Mouse (Mus musculus): ENCODE results near the gene Mgea5. TPM values are rescaled to one million over a fixed set of nuclear protein-coding genes. Genes with fewer than 3 reads are reported as not detected.

The Mgea5 gene
- polyA plus RNA-seq, 1 experiment: 12.1 TPM

DNA sequence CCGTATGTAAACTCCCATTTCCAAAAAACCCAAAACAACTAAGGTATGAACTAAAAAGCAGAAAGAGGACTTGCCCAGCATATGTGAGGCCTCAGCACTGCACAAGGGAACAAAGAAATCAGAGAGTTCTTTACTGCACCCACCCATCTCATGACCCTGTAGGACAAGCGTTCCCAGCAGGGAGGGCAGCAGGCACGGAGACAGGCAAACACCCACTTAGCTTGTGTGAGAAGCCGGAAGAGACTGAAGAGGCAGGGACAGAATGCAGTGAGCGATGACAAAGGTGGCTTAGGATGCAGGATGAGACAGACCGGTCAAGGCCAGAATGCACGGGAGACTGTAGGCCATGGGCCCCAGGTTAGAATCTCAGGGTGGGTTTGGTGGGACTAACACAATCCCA is 52.0 kb downstream of the Mgea5 start:
- Histone ChIP-seq H3K36me3 (ENCODE audit: control insufficient read depth, insufficient read depth) (no peaks in the 10 kb centered on the region), H3ac (ENCODE audit: control insufficient read depth, insufficient read length, low read depth) (no peak overlapping the region), H3K4me3 (ENCODE audit: insufficient read depth, poor library complexity, severe bottlenecking) (no peak overlapping the region), H3K79me3 (ENCODE audit: low read depth) (no peaks in the 10 kb centered on the region), H3K79me2 (ENCODE audit: control insufficient read depth, insufficient read depth) (no peaks in the 10 kb centered on the region), H3K27me3 (ENCODE audit: control insufficient read depth, insufficient read depth, insufficient read length) (peaks cover 57% of the 10 kb centered on the region)
- TF ChIP-seq MYOD1 (IDR thresholded peaks at IDR 0.05; ENCODE audit: control insufficient read depth, insufficient read length, low read depth) (no peak), MYOG (IDR thresholded peaks at IDR 0.05; ENCODE audit: control insufficient read depth, extremely low read depth, insufficient read length) (no peak), CTCF (IDR thresholded peaks at IDR 0.05; ENCODE audit: control insufficient read depth, insufficient read depth, insufficient read length) (no peak), CEBPB (IDR thresholded peaks at IDR 0.05; ENCODE audit: low read depth) (no peak), MAX (IDR thresholded peaks at IDR 0.05) (no peak), FOSL1 (IDR thresholded peaks at IDR 0.05; ENCODE audit: insufficient read depth, low read length, poor library complexity, severe bottlenecking) (no peak), USF1 (IDR thresholded peaks at IDR 0.05; ENCODE audit: low read depth) (no peak)

DNA sequence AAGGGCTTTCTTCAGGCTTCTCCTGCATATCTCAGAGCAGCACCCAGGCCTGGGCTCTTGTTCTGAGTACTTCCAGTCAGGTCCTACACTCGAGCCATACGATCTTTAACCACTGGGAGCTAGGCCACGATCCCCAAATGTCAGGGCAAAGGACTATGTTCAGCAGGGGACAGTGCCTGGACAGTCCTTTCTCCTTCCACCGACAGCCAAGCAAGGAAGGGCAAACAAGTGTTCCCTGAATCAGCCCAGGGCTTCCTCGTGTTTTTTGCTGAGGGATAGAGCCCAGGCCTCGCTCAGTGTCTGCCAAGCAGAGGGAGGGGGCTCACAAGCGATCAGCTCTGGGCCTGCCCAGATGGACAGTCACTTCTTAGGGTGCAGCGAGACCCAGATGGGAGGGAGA is 53.6 kb downstream of the Mgea5 start:
- H3K4me3 ChIP-seq (ENCODE audit: insufficient read depth, poor library complexity, severe bottlenecking): no peak overlapping the region
- H3K27me3 ChIP-seq (ENCODE audit: control insufficient read depth, insufficient read depth, insufficient read length): peaks cover 68% of the 10 kb centered on the region

DNA sequence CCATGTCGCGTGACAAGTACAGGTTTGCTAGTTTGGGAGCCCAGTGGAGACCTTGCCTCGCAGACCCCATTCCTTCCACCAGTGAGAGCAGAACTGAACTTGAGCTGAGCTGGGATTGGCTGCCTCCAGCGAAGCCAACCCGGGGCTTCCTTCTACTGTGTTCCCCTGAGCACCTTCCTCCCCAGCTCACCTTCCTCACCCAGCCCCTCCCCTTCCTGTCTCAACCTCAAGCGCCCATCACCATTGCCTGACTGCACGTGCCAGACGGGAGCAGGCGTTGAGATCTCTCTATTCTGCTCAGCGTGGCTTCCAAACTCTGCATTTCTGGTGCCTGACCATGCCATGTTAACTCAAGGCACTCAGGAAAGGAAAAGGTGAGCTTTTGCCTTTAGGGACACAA is 56.4 kb downstream of the Mgea5 start:
- no peaks in the 10 kb centered on the region for H3K36me3 ChIP-seq (ENCODE audit: control insufficient read depth, insufficient read depth)
- no peak overlapping the region for H3ac ChIP-seq (ENCODE audit: control insufficient read depth, insufficient read length, low read depth)
- H3K4me3 ChIP-seq (ENCODE audit: insufficient read depth, poor library complexity, severe bottlenecking): no peak overlapping the region
- no peaks in the 10 kb centered on the region for H3K79me3 ChIP-seq (ENCODE audit: low read depth)
- no peaks in the 10 kb centered on the region for H3K79me2 ChIP-seq (ENCODE audit: control insufficient read depth, insufficient read depth)
- no peak for TF ChIP-seq USF1 (IDR thresholded peaks at IDR 0.05; ENCODE audit: low read depth)
- TF ChIP-seq MAX (IDR thresholded peaks at IDR 0.05): no peak
- no peak for TF ChIP-seq CEBPB (IDR thresholded peaks at IDR 0.05; ENCODE audit: low read depth)
- no peak for TF ChIP-seq MYOG (IDR thresholded peaks at IDR 0.05; ENCODE audit: control insufficient read depth, extremely low read depth, insufficient read length)
- no peak for TF ChIP-seq CTCF (IDR thresholded peaks at IDR 0.05; ENCODE audit: control insufficient read depth, insufficient read depth, insufficient read length)
- TF ChIP-seq MYOD1 (IDR thresholded peaks at IDR 0.05; ENCODE audit: control insufficient read depth, insufficient read length, low read depth): no peak
- TF ChIP-seq FOSL1 (IDR thresholded peaks at IDR 0.05; ENCODE audit: insufficient read depth, low read length, poor library complexity, severe bottlenecking): no peak
- peaks cover 49% of the 10 kb centered on the region for H3K27me3 ChIP-seq (ENCODE audit: control insufficient read depth, insufficient read depth, insufficient read length)

More for the DNA sequence above, 53.6 kb downstream of the Mgea5 start:
- no peaks in the 10 kb centered on the region for H3K79me2 ChIP-seq (ENCODE audit: control insufficient read depth, insufficient read depth)
- TF ChIP-seq MYOG (IDR thresholded peaks at IDR 0.05; ENCODE audit: control insufficient read depth, extremely low read depth, insufficient read length) (no peak), USF1 (IDR thresholded peaks at IDR 0.05; ENCODE audit: low read depth) (no peak), CTCF (IDR thresholded peaks at IDR 0.05; ENCODE audit: control insufficient read depth, insufficient read depth, insufficient read length) (no peak), MYOD1 (IDR thresholded peaks at IDR 0.05; ENCODE audit: control insufficient read depth, insufficient read length, low read depth) (no peak), MAX (IDR thresholded peaks at IDR 0.05) (no peak), FOSL1 (IDR thresholded peaks at IDR 0.05; ENCODE audit: insufficient read depth, low read length, poor library complexity, severe bottlenecking) (no peak), CEBPB (IDR thresholded peaks at IDR 0.05; ENCODE audit: low read depth) (no peak)
- H3K36me3 ChIP-seq (ENCODE audit: control insufficient read depth, insufficient read depth): no peaks in the 10 kb centered on the region
- no peak overlapping the region for H3ac ChIP-seq (ENCODE audit: control insufficient read depth, insufficient read length, low read depth)
- H3K79me3 ChIP-seq (ENCODE audit: low read depth): no peaks in the 10 kb centered on the region

DNA sequence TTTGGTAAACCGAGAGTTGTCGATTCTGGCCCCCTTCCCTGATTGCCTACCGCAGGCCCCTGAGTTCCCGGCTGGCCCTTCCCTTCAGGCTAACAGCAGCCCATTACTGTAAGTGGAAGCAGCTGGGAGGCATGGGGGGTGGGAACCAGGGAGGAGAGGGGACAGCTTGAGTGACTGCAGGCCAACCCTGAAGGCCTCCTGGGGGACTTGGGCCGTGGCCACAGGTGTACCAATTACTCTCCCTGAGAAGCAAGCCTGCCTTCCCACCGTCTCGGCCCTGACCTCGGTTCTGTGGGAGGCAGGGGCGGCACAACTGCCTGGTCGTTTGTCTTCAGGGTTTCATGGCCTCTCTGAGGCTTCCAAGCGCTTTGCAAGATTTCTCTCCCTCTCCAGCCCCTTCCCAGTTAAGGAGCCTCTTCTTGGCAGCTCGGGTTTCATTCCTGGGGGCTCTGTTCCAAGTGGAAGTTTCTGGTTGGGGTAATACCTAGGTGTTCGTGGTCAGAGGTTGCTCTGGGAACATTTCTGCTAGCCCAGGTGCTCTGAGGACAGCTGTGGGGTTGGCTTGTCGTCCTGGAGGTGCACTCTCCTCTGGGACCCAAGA is 57.9 kb downstream of the Mgea5 start:
- Histone ChIP-seq H3ac (ENCODE audit: control insufficient read depth, insufficient read length, low read depth) (no peak overlapping the region), H3K79me3 (ENCODE audit: low read depth) (no peaks in the 10 kb centered on the region), H3K79me2 (ENCODE audit: control insufficient read depth, insufficient read depth) (no peaks in the 10 kb centered on the region), H3K27me3 (ENCODE audit: control insufficient read depth, insufficient read depth, insufficient read length) (peaks cover 37% of the 10 kb centered on the region), H3K36me3 (ENCODE audit: control insufficient read depth, insufficient read depth) (no peaks in the 10 kb centered on the region), H3K4me3 (ENCODE audit: insufficient read depth, poor library complexity, severe bottlenecking) (no peak overlapping the region)
- TF ChIP-seq CTCF (IDR thresholded peaks at IDR 0.05; ENCODE audit: control insufficient read depth, insufficient read depth, insufficient read length) (no peak), MYOD1 (IDR thresholded peaks at IDR 0.05; ENCODE audit: control insufficient read depth, insufficient read length, low read depth) (no peak), MAX (IDR thresholded peaks at IDR 0.05) (no peak), FOSL1 (IDR thresholded peaks at IDR 0.05; ENCODE audit: insufficient read depth, low read length, poor library complexity, severe bottlenecking) (no peak), MYOG (IDR thresholded peaks at IDR 0.05; ENCODE audit: control insufficient read depth, extremely low read depth, insufficient read length) (no peak), CEBPB (IDR thresholded peaks at IDR 0.05; ENCODE audit: low read depth) (no peak), USF1 (IDR thresholded peaks at IDR 0.05; ENCODE audit: low read depth) (no peak)

DNA sequence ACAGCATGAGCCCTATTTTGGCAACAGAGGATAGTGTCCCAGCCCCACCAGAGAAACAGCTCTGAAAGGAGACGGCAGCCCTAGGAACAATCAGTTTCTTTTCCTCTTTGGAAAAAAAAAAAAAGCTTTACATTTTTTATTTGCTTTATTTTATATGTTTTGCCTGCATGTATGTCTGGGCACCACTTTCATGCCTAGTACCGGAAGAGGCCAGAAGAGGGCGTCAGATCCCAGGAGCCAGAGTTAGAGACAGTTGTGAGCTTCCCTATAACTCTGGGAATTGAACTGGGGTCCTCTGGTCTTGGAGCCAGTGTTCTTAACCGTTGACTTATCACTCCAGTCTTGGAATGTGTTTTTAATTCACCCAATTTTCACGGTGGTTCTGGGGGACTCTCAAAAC is 61.4 kb downstream of the Mgea5 start:
- peaks cover 17% of the 10 kb centered on the region for H3K27me3 ChIP-seq (ENCODE audit: control insufficient read depth, insufficient read depth, insufficient read length)
- no peak overlapping the region for H3ac ChIP-seq (ENCODE audit: control insufficient read depth, insufficient read length, low read depth)
- no peak for TF ChIP-seq MYOD1 (IDR thresholded peaks at IDR 0.05; ENCODE audit: control insufficient read depth, insufficient read length, low read depth)
- TF ChIP-seq MYOG (IDR thresholded peaks at IDR 0.05; ENCODE audit: control insufficient read depth, extremely low read depth, insufficient read length): no peak
- no peak for TF ChIP-seq CEBPB (IDR thresholded peaks at IDR 0.05; ENCODE audit: low read depth)
- TF ChIP-seq USF1 (IDR thresholded peaks at IDR 0.05; ENCODE audit: low read depth): no peak
- no peak for TF ChIP-seq MAX (IDR thresholded peaks at IDR 0.05)
- no peak for TF ChIP-seq CTCF (IDR thresholded peaks at IDR 0.05; ENCODE audit: control insufficient read depth, insufficient read depth, insufficient read length)
- no peak for TF ChIP-seq FOSL1 (IDR thresholded peaks at IDR 0.05; ENCODE audit: insufficient read depth, low read length, poor library complexity, severe bottlenecking)
- no peak overlapping the region for H3K4me3 ChIP-seq (ENCODE audit: insufficient read depth, poor library complexity, severe bottlenecking)
- H3K79me2 ChIP-seq (ENCODE audit: control insufficient read depth, insufficient read depth): no peaks in the 10 kb centered on the region
- H3K36me3 ChIP-seq (ENCODE audit: control insufficient read depth, insufficient read depth): no peaks in the 10 kb centered on the region
- H3K79me3 ChIP-seq (ENCODE audit: low read depth): no peaks in the 10 kb centered on the region

Data from C2C12 (cell line).